Mouse (Mus musculus) kidney, postnatal 36 days (tissue): ENCODE data around the gene Pfdn6.

Experiments
- DNase-seq, 2 experiments: peaks; one replicate each; pipeline ENCODE4 v3.0.0; 2021 to 2022; ENCODE audit warnings: mixed read lengths in 2 of 2

Pfdn6 gene

DNA sequence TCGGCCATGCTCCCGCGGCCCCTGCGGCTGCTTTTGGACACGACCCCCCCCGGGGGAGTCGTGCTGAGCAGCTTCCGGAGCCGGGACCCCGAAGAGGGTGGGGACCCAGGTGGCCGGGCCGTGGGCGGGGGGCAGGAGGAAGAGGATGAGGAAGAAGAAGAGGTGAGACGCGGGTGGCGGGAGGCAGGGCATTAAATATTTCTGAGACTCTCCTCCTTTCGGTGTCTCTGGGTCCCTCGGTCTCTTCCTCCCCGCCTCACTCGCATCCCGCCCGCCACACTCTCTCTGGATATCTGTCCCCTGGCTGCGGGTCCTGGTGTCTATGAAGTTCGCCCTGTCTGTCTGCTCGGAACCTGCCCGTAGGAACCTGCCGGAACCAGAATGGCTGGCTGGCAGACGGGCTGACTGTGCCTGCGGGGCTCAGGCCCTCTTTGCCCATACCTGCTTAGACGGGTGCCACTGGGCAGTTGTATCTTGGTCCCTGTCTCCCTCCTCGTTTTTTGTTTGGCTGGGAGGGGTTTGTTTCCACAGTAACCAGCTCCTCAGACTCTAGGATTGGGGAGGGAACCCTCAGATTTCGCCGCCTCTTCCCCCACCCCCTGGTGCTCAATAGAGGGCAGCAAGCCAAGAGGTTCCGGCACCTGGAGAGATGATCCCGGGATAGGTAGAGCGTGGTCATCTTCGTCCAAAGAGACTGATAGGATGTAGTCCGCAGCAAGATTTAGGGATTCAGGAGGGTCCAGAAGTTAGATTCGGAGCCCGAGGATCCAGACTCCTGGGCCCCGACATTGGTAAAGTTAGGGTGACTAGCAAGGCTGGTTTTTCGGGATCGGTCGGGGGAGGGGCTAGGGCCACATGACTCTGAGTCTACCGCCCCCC lies 9.6 kb downstream of the Pfdn6 start:
- DNase-seq = peak; percentile 81 to 84

DNA sequence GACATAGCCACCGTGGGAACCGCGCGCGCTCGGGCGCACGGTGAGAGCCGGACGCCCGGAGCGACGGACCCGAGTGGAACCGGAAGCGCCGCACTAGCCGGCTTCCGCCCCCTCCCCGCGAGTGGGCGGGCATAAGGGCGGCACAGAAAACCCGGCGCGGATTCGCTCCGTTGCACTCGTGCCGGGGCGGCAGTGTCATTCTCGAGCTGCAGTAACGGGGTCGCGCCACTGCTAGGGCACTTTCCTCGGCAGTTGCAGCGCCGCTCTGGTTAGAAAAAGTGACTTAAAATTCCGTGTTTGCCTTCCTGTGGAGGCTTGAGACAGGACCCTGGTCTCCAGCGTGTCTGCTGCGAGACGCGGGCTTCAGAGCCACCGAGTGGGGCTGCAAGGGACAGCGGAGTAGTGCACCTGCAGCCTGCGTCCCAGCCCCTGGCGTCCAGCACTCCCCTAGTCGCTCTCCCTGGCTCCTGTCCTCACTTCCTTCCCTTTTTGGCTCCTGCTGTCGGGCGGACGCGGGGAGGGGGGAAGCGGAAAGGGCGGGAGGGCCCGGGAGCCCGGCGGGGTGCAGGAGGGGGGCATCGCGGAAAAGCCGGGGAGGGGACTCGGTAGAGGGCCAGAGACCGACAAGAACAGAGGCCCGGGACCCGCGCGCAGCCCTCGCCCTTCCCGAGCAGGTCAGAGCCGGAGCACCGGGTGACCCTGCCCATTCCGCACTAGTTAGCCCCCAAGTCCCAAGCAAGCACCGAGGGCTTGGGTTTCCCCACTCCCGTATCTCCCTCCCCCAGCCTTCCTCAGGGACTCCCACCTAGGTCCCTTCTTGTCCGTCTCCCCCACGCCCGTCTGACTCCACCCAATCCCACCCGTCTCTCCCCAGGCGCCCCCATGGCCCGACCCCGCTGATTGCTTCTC lies 10.5 kb downstream of the Pfdn6 start, which contains the start of gene Rgl2:
TSS of gene Rgl2 (plus strand) at position 173 of the 909 bp plus-strand sequence.
- DNase-seq = peak; percentile 88 to 95

DNA sequence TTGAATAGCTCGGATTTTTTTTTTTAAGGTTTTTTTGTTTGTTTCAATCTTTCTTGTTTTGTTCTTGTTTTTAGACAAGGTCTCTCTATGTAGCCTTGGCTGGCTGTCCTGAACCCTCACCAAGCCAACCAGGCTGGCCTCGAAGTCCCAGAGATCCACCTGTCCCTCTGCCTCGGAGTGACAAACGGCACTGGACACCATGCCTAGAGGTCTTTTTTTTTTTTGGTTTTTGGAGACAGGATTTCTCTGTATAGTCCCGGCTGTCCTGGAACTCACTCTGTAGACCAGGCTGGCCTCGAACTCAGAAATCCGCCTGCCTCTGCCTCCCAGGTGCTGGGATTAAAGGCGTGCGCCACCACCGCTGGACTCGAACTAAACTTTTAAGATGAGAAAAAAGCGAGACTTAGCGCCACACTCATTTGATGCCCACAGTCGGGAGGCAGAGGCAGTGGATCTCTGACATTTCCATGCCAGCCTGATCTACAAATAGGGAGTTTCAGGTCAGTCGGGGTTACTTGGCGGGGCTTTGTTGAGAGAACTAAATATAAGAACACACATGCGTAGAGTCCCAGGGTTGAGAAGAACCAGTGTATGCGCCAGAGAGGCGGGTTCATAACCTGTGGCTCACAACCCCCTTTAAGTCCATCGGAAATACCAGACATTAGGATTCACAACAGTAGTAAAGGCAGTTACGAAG lies 11.7 kb downstream of the Pfdn6 start:
- no peak for DNase-seq

DNA sequence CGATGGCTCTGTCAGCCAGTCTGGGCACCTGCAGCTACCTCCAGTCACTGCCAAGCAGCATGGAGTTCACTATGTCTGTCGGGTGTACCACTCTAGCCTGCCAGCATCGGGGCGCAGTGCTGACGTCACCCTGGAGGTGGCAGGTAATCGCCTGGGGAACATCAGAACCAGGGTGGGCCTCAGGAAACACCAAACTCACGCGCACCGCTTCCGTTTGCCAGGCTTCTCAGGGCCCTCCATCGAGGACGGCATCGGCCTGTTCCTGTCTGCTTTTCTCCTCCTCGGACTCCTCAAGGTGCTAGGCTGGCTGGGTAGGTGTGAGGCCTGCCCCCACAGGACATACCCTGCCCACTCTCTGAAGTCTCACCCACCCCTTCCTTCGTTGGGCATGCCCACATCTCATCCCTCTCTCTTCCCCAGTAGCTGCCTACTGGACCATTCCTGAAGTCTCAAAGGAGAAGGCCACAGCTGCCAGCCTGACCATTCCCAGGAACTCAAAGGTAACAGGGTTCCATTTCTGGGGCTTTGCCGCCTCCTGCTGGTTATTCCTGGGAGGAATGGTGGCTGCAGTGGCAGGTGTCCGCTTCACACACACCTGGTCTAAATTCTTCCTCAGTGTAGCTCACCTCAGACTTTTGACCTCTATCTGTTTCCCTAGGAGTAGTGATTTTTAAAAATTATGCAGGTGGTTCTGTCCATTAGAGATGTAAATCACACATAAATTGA lies 13.8 kb downstream of the Pfdn6 start:
- DNase-seq = peak; percentile 29 to 73

DNA sequence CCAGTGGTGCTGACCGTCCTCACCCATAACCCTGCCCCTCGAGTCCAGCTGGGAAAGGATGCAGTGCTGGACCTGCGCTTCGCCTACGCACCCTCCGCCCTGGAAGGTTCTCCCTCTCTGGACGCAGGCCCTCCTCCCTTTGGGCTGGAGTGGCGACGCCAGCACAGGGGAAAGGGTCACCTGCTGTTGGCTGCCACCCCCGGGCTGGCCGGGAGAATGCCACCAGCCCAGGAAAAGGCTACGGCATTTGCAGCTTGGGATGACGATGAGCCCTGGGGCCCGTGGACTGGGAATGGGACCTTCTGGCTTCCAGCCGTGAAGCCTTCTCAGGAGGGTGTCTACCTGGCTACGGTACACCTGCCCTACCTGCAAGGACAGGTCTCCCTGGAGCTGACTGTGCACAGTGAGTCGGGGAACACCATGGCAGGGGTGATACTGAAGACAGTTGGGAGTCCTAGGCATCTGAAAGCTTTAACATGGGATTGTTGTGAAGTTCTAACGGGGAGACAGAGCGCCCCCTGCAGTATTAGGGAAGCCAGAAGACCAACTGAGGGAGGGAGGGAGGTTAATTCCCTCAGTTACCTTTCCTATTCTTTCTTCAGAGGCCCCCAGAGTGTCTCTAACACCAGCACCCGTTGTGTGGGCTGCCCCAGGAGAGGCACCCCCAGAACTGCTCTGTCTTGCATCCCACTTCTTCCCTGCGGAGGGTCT lies 14.6 kb downstream of the Pfdn6 start:
- DNase-seq = no peak

- DNase-seq = peak; percentile 35 to 75
Measured at GRCm38 (mm10) chr17:33924577-33925283, 15.4 kb downstream of the Pfdn6 start.

- no peak for DNase-seq
Measured at GRCm38 (mm10) chr17:33921361-33921760, 18.8 kb downstream of the Pfdn6 start.

- DNase-seq = peak; percentile 89 to 96
Measured at GRCm38 (mm10) chr17:33920282-33921097, 19.7 kb downstream of the Pfdn6 start.

DNA sequence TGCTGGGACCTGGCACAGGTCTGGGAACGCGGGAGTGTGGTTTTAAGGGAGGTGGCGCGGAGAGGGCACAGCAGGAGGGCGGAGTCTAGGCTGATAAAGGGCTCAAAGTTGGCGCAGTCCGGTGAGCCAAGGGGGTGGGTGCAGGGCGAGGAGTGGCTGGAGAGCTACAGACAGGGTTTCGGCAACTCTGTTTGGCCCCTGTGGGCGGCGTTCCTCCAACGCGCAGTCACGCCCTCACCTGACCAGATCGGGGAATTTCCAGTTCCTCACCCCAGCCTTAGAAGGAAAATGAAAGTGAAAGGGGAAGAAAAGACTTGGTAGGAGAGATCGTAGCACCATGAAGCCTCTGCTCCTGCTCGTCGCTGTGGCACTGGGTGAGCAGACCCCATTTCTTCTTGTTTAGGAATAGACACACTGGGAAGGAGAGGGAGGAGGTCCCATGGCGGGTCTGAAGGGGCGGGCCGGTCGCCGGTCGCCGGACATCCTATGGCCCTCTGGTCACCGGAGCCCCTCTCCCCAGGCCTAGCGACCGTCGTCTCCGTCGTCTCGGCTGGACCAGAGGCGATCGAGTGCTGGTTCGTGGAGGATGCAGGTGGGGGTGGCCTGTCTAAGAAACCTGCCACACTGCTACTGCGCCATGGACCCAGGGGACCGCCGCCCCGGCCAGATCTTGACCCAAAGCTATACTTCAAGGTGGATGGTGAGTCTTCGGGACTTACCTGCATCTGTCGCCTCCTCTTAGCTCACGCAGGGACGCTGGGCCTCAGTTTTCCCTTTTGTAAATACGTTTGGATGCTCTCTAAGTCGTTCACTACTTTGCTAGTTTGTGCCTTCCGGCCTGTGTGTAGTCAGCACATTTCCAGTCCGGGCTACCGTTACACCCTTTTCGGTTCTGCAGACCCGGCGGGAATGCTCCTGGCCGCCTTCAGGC lies 20.5 kb downstream of the Pfdn6 start:
- peak; percentile 91 for DNase-seq

- DNase-seq = peak in 1 of 2 experiments; percentile 43
Measured at GRCm38 (mm10) chr17:33918293-33919203, 21.6 kb downstream of the Pfdn6 start.

DNA sequence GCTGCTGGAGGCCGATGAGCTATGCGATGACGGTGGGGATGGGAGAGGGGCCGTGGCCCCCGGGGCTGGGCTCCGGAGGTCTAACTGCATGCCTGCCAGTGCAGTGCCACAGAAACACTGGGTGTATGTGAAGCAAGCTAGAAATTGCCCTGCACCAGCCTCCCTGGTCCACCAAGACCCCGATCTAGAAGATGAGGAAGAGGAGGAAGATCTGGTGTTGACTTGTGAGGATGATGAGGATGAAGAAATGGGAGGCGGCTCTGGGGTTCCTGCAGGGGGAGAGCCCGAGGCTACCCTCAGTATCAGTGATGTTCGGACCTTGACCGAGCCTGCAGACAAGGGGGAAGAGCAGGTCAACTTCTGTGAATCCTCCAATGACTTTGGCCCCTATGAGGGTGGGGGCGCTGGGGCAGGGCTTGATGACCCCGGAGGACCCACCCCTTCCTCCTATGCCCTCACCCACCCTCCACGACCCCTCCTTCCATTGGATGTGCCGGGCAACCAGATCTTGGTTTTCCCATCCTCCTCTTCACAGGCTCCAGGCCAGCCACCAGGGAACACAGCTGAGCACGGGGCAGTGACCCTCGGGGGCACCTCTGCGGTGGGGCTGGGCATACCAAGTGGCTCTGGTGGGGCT lies 22.4 kb downstream of the Pfdn6 start:
- no peak for DNase-seq

GRCm38 (mm10) chr17:33916847-33917655 lies 23.1 kb downstream of the Pfdn6 start:
- peak in 1 of 2 experiments; percentile 24 for DNase-seq

DNA sequence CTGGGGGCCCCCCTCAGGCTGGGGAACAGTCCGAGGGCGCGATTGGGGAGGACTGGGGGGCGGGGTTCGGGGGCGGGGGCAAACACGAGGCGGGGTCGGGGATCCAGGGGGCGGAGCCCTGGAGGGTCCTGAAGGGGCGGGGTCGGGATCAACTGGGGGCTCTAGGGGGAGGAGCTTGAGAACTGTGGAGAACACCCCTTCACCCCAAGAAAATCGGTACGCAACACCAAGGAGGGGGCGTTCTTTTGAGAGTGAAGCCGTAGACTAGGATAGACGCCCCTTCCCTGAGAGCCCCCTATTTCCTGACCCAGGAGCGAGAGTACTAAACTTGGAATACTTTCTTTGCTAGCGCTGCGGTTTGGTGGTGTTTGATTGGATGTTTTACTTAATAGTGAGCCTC lies 23.8 kb downstream of the Pfdn6 start:
- DNase-seq = peak in 1 of 2 experiments; percentile 39

GRCm38 (mm10) chr17:33915671-33916250 lies 24.4 kb downstream of the Pfdn6 start, which contains the start of the genes Tapbp and Zbtb22:
TSS of gene Tapbp (plus strand) at chr17:33915899.
TSS of gene Zbtb22 (plus strand) at chr17:33915904.
- DNase-seq = peak; percentile 99

DNA sequence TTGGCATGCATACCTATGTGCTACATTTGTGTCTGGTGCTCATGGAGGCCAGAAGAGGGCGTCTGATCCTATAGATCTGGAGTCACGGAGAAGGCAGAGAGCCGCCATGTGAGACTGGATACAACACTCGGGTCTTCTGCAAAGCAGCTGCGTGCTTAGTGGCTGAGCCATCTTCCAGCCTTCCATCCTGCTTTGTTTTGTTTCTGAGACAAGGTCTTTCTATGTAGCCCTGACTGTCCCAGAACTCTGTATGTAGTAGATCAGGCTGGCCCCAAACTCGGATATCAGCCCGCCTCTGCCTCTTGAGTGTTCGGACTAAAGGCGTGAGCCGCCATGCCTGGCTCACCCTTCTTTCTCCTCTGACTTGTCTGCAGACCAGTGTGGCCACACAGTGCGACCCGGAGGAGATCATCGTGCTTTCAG lies 25.2 kb downstream of the Pfdn6 start:
- no peak for DNase-seq
